Mouse (Mus musculus) fat pad, adult 2 months (tissue): ENCODE data around the gene Zfp462.

Experiments used
- DNase-seq: peaks from one replicate; pipeline ENCODE4 v3.0.0-alpha.2; 2011; ENCODE audit warnings: low read depth, low spot score; ENCODE audit errors: extremely low read depth

Gene Zfp462

GRCm38 (mm10) chr4:55040258-55040964 lies 95.6 kb downstream of the Zfp462 start:
- peak; percentile 49 for DNase-seq

- DNase-seq = no peak
Measured at GRCm38 (mm10) chr4:55041106-55041730, 96.4 kb downstream of the Zfp462 start.

- DNase-seq = no peak
Measured at GRCm38 (mm10) chr4:55042573-55042972, 97.7 kb downstream of the Zfp462 start.

GRCm38 (mm10) chr4:55047266-55047665 lies 102.4 kb downstream of the Zfp462 start:
- no peak for DNase-seq

- no peak for DNase-seq
Measured at GRCm38 (mm10) chr4:55049938-55050610, 105.2 kb downstream of the Zfp462 start.

- DNase-seq = no peak
Measured at GRCm38 (mm10) chr4:55051345-55051744, 106.5 kb downstream of the Zfp462 start.

- no peak for DNase-seq
Measured at GRCm38 (mm10) chr4:55052686-55053085, 107.8 kb downstream of the Zfp462 start.

- DNase-seq = no peak
Measured at GRCm38 (mm10) chr4:55057666-55058455, 113.0 kb downstream of the Zfp462 start.

- DNase-seq = no peak
Measured at GRCm38 (mm10) chr4:55058901-55059300, 114.1 kb downstream of the Zfp462 start.

GRCm38 (mm10) chr4:55066341-55067170 lies 121.7 kb downstream of the Zfp462 start:
- DNase-seq = no peak

GRCm38 (mm10) chr4:55071535-55071934 lies 126.7 kb downstream of the Zfp462 start:
- DNase-seq = no peak

GRCm38 (mm10) chr4:55077133-55077889 lies 132.5 kb downstream of the Zfp462 start:
- DNase-seq = no peak

- no peak for DNase-seq
Measured at GRCm38 (mm10) chr4:55077902-55078716, 133.3 kb downstream of the Zfp462 start.

- no peak for DNase-seq
Measured at GRCm38 (mm10) chr4:55079056-55079455, 134.2 kb downstream of the Zfp462 start.

- DNase-seq = no peak
Measured at GRCm38 (mm10) chr4:55084080-55084688, 139.3 kb downstream of the Zfp462 start.

- DNase-seq = no peak
Measured at GRCm38 (mm10) chr4:55088153-55088552, 143.3 kb downstream of the Zfp462 start.

GRCm38 (mm10) chr4:55088922-55089321 lies 144.1 kb downstream of the Zfp462 start:
- DNase-seq = no peak

- DNase-seq = no peak
Measured at GRCm38 (mm10) chr4:55097157-55097556, 152.3 kb downstream of the Zfp462 start.
